Mouse (Mus musculus) embryonic facial prominence, embryonic 11.5 days (tissue): ENCODE data around the gene Kndc1. TPM values are rescaled to one million over a fixed set of nuclear protein-coding genes. Genes with fewer than 3 reads are reported as not detected.

ENCODE experiments used
- ATAC-seq: fragments of 200-750 bp; cut with Nextera tagmentation; replicated peaks from 2 replicates; pipeline ENCODE4 v1.8.0; 2017; ENCODE audit warnings: low read depth; ENCODE audit not compliant: insufficient number of reproducible peaks, low FRiP score, low TSS enrichment
- DNase-seq: peaks from one replicate; pipeline ENCODE4 v3.0.0-alpha.2; 2015; ENCODE audit warnings: low spot score
- H3K27ac ChIP-seq: fragments of 300-500 bp; sonication (generic); replicated peaks from 2 replicates; pipeline ENCODE4 v1.5.1; 2014; ENCODE audit warnings: mild to moderate bottlenecking, low read depth, low read length, control low read depth
- H3K27me3 ChIP-seq: fragments of 300-500 bp; sonication (generic); 2 replicates; pipeline ENCODE4 v1.6.1; 2014; ENCODE audit warnings: mild to moderate bottlenecking, low read length, moderate library complexity, mixed read lengths; ENCODE audit not compliant: control insufficient read depth, insufficient read depth
- H3K36me3 ChIP-seq: fragments of 300-500 bp; sonication (generic); replicated peaks from 2 replicates; pipeline ENCODE4 v1.6.1; 2014; ENCODE audit warnings: low read depth, mild to moderate bottlenecking, low read length, moderate library complexity, mixed read lengths; ENCODE audit not compliant: control insufficient read depth, insufficient read depth
- H3K4me1 ChIP-seq: fragments of 300-500 bp; sonication (generic); 2 replicates; pipeline ENCODE4 v1.6.1; 2014; ENCODE audit warnings: low read length, mixed read lengths; ENCODE audit not compliant: control insufficient read depth, insufficient read depth
- H3K4me2 ChIP-seq: fragments of 300-500 bp; sonication (generic); 2 replicates; pipeline ENCODE4 v1.6.1; 2014; ENCODE audit warnings: low read depth, mild to moderate bottlenecking, control low read depth, low read length, moderate library complexity
- H3K4me3 ChIP-seq: fragments of 300-500 bp; sonication (generic); 2 replicates; pipeline ENCODE4 v1.5.1; 2014; ENCODE audit warnings: low read depth, low read length, control low read depth
- H3K9ac ChIP-seq: fragments of 300-500 bp; sonication (generic); replicated peaks from 2 replicates; pipeline ENCODE4 v1.6.1; 2014; ENCODE audit warnings: mild to moderate bottlenecking, control low read depth, low read length
- H3K9me3 ChIP-seq: fragments of 300-500 bp; sonication (generic); replicated peaks from 2 replicates; pipeline ENCODE4 v1.6.1; 2016; ENCODE audit warnings: mild to moderate bottlenecking, low read length, inconsistent platforms, mixed read lengths; ENCODE audit not compliant: control insufficient read depth
- WGBS: fragments of 180-500 bp; shearing (Covaris S2); extraction: QIAGEN DNeasy Blood & Tissue Kit; methylation state at CpG from one replicate; pipeline ENCODE4 v1.1.7; 2014; 5-methylcytosine and 5-hydroxymethylcytosine counted together
- polyA plus RNA-seq: library from polyadenylated mRNA; unstranded; fragments of >200 nt; fragmentation: Nextera tagmentation; extraction: Ambion mirVana; gene quantifications from 2 replicates; pipeline ENCODE4 v1.2.1, GENCODE M21; 2014

The Kndc1 gene
- polyA plus RNA-seq, 1 experiment from 2014 or later: 0.21 TPM

DNA sequence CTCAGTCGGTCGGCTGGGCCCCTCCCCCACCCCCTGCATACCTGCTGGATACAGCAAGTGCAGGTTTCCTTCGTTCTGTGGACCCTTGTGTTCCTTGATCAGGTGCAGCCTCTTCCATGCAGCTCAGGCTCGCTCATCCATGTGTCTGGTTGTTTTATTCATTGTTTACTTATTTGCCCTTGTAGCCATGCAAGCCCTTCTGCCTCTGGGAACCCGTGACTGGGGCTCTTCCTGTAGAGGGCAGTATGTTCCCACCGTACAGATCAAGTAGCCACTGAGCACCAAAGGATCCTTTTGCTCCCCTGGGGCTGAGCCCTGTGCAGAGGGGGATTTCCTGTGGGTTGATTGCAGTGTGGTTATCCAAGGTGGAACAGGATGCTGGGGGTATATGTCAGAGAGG lies 11.2 kb downstream of the Kndc1 start:
- no peaks in the 10 kb centered on the region for H3K27me3 ChIP-seq
- no peaks in the 10 kb centered on the region for H3K9me3 ChIP-seq
- ATAC-seq (peak; percentile 63; the same call in 1 of the 2 replicates), DNase-seq (peak; percentile 76)
- no peaks in the 10 kb centered on the region for H3K4me1 ChIP-seq
- H3K4me2 ChIP-seq: no peak overlapping the region
- no peak overlapping the region for H3K4me3 ChIP-seq
- no peak overlapping the region for H3K9ac ChIP-seq
- WGBS: 5% methylated on average over 6 of the region's 6 CpGs
- H3K36me3 ChIP-seq: no peaks in the 10 kb centered on the region
- no peak overlapping the region for H3K27ac ChIP-seq

DNA sequence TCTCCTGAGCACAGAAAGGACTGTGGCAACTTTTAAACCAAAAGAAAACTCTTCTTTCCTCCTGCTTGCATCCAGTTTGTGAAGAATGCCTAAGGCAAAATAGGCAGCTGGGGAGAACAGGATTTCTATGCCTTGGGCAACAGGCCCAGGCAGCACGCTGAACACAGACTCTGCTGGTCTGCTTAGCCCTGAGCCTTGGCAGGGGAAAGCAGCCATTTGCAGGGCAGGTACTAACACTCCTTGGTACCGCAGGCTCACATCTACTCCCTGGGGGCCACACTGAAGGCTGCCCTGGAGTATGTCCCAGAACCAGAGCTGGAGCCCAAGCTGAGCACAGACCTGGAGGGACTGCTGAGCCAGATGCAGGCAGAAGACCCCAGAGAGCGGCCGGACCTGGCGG lies 13.7 kb downstream of the Kndc1 start:
- ATAC-seq (no peak), DNase-seq (no peak)
- Histone ChIP-seq H3K9ac (no peak overlapping the region), H3K4me2 (no peak overlapping the region), H3K27ac (no peak overlapping the region), H3K36me3 (no peaks in the 10 kb centered on the region), H3K4me3 (no peak overlapping the region), H3K4me1 (no peaks in the 10 kb centered on the region), H3K27me3 (peaks cover 2% of the 10 kb centered on the region; the same call in 1 of the 2 replicates), H3K9me3 (no peaks in the 10 kb centered on the region)
- WGBS: 59% methylated on average over 5 of the region's 5 CpGs

- DNase-seq: no peak
- no peaks in the 10 kb centered on the region for H3K9me3 ChIP-seq
- WGBS: 54% methylated on average over 6 of the region's 6 CpGs
- H3K27me3 ChIP-seq: peaks cover 8% of the 10 kb centered on the region
- H3K9ac ChIP-seq: no peak overlapping the region
- H3K4me1 ChIP-seq: no peaks in the 10 kb centered on the region
- H3K4me2 ChIP-seq: no peak overlapping the region
- ATAC-seq: no peak
- no peak overlapping the region for H3K27ac ChIP-seq
- no peaks in the 10 kb centered on the region for H3K36me3 ChIP-seq
- H3K4me3 ChIP-seq: no peak overlapping the region
Measured at GRCm38 (mm10) chr7:139909469-139909868, 15.0 kb downstream of the Kndc1 start.

DNA sequence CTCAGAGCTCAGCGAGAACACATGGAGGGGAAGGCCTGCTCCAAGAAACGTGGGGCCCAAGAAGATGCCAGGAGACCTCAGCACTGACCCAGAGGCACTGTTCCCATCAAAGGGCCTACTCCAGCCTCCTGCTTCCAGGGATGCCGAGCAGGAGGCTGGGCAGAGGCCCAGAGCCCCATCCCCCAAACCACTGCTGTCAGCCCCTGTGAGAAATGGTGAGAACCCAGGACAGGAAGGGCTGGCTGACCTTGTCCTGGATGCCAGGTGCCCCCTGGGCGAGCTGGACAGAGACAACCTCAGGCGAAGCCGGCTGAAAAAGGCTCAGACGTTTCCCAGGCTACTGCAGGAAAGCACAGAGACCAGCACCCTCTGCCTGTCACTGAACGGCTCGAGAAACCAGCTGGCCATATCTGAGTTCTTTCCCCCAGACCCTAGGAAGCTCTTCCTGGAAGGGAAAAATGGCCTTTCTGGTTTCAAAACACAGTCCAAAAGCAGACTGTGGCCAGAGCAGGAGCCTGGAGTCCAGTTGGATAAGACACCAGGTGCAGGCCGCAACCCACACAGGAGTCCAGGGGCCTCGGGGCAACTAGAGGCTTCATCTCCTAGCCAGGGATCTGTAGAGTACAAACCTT lies 15.8 kb downstream of the Kndc1 start:
- Histone ChIP-seq H3K27ac (no peak overlapping the region), H3K4me2 (no peak overlapping the region), H3K9ac (no peak overlapping the region), H3K36me3 (no peaks in the 10 kb centered on the region), H3K4me1 (no peaks in the 10 kb centered on the region), H3K27me3 (peaks cover 11% of the 10 kb centered on the region), H3K4me3 (no peak overlapping the region), H3K9me3 (no peaks in the 10 kb centered on the region)
- ATAC-seq (no peak), DNase-seq (no peak)
- 56% methylated on average over 11 of the region's 11 CpGs for WGBS

- peaks cover 11% of the 10 kb centered on the region for H3K27me3 ChIP-seq
- no peaks in the 10 kb centered on the region for H3K4me1 ChIP-seq
- H3K9ac ChIP-seq: no peak overlapping the region
- no peaks in the 10 kb centered on the region for H3K36me3 ChIP-seq
- H3K4me2 ChIP-seq: peak overlapping the region; percentile 19
- peak overlapping the region; percentile 19 for H3K4me3 ChIP-seq
- ATAC-seq: peak; percentile 46
- DNase-seq: peak; percentile 53
- no peak overlapping the region for H3K27ac ChIP-seq
- no peaks in the 10 kb centered on the region for H3K9me3 ChIP-seq
- WGBS: 10% methylated on average over 29 of the region's 29 CpGs
Measured at GRCm38 (mm10) chr7:139914141-139915047, 19.9 kb downstream of the Kndc1 start.

- Histone ChIP-seq H3K9ac (no peak overlapping the region), H3K27ac (no peak overlapping the region), H3K27me3 (peaks cover 11% of the 10 kb centered on the region), H3K4me2 (peak overlapping the region; percentile 26; the same call in 1 of the 2 replicates), H3K4me1 (no peaks in the 10 kb centered on the region), H3K36me3 (no peaks in the 10 kb centered on the region), H3K4me3 (no peak overlapping the region), H3K9me3 (no peaks in the 10 kb centered on the region)
- DNase-seq (no peak), ATAC-seq (no peak)
- WGBS: 5% methylated on average over 14 of the region's 14 CpGs
Measured at GRCm38 (mm10) chr7:139915646-139916257, 21.3 kb downstream of the Kndc1 start.

DNA sequence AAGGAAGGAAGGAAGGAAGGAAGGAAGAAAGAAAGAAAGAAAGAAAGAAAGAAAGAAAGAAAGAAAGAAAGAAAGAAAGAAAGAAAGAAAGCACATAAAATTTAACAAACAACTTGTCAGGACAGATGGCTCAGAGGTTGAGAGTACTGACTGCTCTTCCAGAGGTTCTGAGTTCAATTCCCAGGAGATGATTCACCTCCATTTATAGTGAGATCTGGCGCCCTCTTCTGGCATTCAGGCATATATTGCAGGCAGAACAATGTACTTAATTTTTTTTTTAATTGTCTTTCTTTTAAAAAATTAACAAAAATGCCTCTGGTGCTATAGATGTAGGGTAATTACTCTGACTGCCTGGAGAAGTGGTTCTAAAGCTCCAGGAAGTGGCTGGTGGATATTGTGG lies 21.8 kb downstream of the Kndc1 start:
- 0% methylated on average over 1 of the region's 1 CpGs for WGBS
- H3K4me3 ChIP-seq: no peak overlapping the region
- ATAC-seq: no peak
- DNase-seq: no peak
- no peak overlapping the region for H3K27ac ChIP-seq
- H3K27me3 ChIP-seq: peaks cover 11% of the 10 kb centered on the region
- H3K9me3 ChIP-seq: no peaks in the 10 kb centered on the region
- no peak overlapping the region for H3K9ac ChIP-seq
- no peaks in the 10 kb centered on the region for H3K36me3 ChIP-seq
- H3K4me2 ChIP-seq: no peak overlapping the region
- no peaks in the 10 kb centered on the region for H3K4me1 ChIP-seq

DNA sequence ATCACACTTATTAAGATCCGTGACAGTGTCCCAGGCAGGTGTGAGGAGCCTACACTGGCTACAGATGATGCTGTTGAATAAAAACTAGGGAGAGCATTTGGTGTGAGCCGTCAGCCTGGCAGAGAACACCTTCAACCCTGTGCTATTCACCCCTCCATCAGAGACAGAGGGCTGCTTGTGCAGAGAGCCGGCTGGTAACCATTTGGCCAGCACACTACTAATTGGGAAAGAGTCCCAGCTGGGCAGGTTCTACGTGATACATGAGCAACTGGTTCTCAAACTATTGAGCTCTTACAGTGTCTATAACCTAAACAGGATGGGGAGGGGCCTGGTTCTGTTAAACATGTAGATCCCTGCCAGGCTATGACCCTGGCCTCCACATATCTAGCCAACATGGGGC lies 23.8 kb downstream of the Kndc1 start:
- no peak for ATAC-seq
- Histone ChIP-seq H3K4me3 (no peak overlapping the region), H3K9ac (no peak overlapping the region), H3K4me2 (no peak overlapping the region), H3K27ac (no peak overlapping the region), H3K27me3 (peaks cover 9% of the 10 kb centered on the region), H3K36me3 (no peaks in the 10 kb centered on the region), H3K9me3 (no peaks in the 10 kb centered on the region), H3K4me1 (no peaks in the 10 kb centered on the region)
- DNase-seq: no peak
- WGBS: 69% methylated on average over 4 of the region's 4 CpGs
